In genomic region chr7:31118486-31118885, GRCm38 (mm10) we compare ENCODE assay signal across 15 mouse cellular contexts. TPM values are rescaled to one million over a fixed set of nuclear protein-coding genes. Genes with fewer than 3 reads are reported as not detected.
DNase-seq lines count a peak whose midpoint lies in the region; ATAC-seq and TF ChIP-seq lines count a peak whose summit lies in the region.
"Had no signal": no experiment of that assay in that cellular context is flagged by ENCODE, and none has a peak within 500 bp of the region (broad histone marks: within the 10 kb centered on the region; RNA-seq: fewer than 3 reads in every experiment).

No protein-coding gene starts in this region.

- H3K27me3 ChIP-seq in midbrain, embryonic 11.5 days (ENCODE audit: control insufficient read depth, insufficient read depth, low read length) = no peaks in the 10 kb centered on the region

- H3K4me3 ChIP-seq in layer of hippocampus, adult 2 months = no peak overlapping the region
- no peak overlapping the region for H3K4me3 ChIP-seq in midbrain, embryonic 11.5 days (ENCODE audit: low read depth, low read length)
- H3K4me3 ChIP-seq: forebrain, embryonic 12.5 days; hindbrain, embryonic 10.5 days; megakaryocyte, embryonic 14.5 days; myocyte had no signal

- peak; percentile 83 for DNase-seq in cerebellum, adult 11-12 months
- no peak for DNase-seq in layer of hippocampus, adult 2 months (ENCODE audit: low spot score in 2 of 2)
- DNase-seq in layer of hippocampus, adult 9-10 months (ENCODE audit: low spot score) = no peak
- peak; percentile 65 for DNase-seq in gastrocnemius, postnatal 10 days
- peak; percentile 63 for DNase-seq in heart, postnatal 4 days
- no peak for DNase-seq in midbrain, embryonic 11.5 days (ENCODE audit: low spot score, missing footprints)
- no peak for DNase-seq in layer of hippocampus, adult 18-20 months (ENCODE audit: low spot score in 2 of 2)
- DNase-seq: lung, adult 2 months; thymus, postnatal 14 days had no signal

- 83% methylated on average over 7 of the region's 7 CpGs for WGBS in midbrain, embryonic 11.5 days

- H3K36me3 ChIP-seq in midbrain, embryonic 11.5 days (ENCODE audit: control insufficient read depth, insufficient read depth, low read length) = no peaks in the 10 kb centered on the region
- H3K36me3 ChIP-seq: forebrain, embryonic 12.5 days; hindbrain, embryonic 10.5 days had no signal

- no peaks in the 10 kb centered on the region for H3K9me3 ChIP-seq in midbrain, embryonic 11.5 days (ENCODE audit: control insufficient read depth, low read length)
- H3K9me3 ChIP-seq: forebrain, embryonic 12.5 days; hindbrain, embryonic 10.5 days; megakaryocyte, embryonic 14.5 days had no signal

- no peak for TF ChIP-seq CTCF in layer of hippocampus, adult 2 months (conservative IDR thresholded peaks at IDR 0.05)

- no peak overlapping the region for H3K9ac ChIP-seq in midbrain, embryonic 11.5 days (ENCODE audit: low read length)
- H3K9ac ChIP-seq: forebrain, embryonic 12.5 days had no signal

- H3K4me1 ChIP-seq in midbrain, embryonic 11.5 days (ENCODE audit: control insufficient read depth, insufficient read depth, low read length) = 0 out of 2 replicates have a peak, but pooled peaks cover 4% of the 10 kb centered on the region
- H3K4me1 ChIP-seq: forebrain, embryonic 12.5 days had no signal

- H3K27ac ChIP-seq in layer of hippocampus, adult 2 months = peak overlapping the region; percentile 83
- no peak overlapping the region for H3K27ac ChIP-seq in midbrain, embryonic 11.5 days (ENCODE audit: low read depth, low read length)
- H3K27ac ChIP-seq: forebrain, embryonic 12.5 days; hindbrain, embryonic 10.5 days had no signal

- no peak for ATAC-seq in cerebellum, adult (ENCODE audit: insufficient number of reproducible peaks, low FRiP score, low TSS enrichment)
- ATAC-seq in midbrain, embryonic 11.5 days (ENCODE audit: low FRiP score) = no peak

- no peak overlapping the region for H3K4me2 ChIP-seq in midbrain, embryonic 11.5 days
- H3K4me2 ChIP-seq: forebrain, embryonic 12.5 days had no signal

RNA-seq across cellular contexts. Expression of gene Hpn, which starts 3.4 kb away (rescaled TPM):
- 1 to 10 TPM; 2.9 to 7.1 TPM for total RNA-seq in layer of hippocampus, adult 2 months (2021)
- 1 to 10 TPM; 6.8 to 7.8 TPM for total RNA-seq in gastrocnemius, postnatal 10 days (2021)
- 1 to 10 TPM; 2.2 to 2.6 TPM for total RNA-seq in heart, postnatal 4 days (2021)
- 0.44 and 1.2 TPM in 2 replicates for polyA plus RNA-seq in midbrain, embryonic 11.5 days (2014; fragmentation: Nextera tagmentation; extraction: Ambion mirVana)
- total RNA-seq in layer of hippocampus, adult 18-20 months (2021) = 1 to 10 TPM; 4.3 to 7.0 TPM
- polyA plus RNA-seq: myocyte had no signal

RNA-seq across cellular contexts. Expression of gene Scn1b, which starts 8.3 kb away (rescaled TPM):
- total RNA-seq in layer of hippocampus, adult 2 months (2021) = 100 to 1,000 TPM; 585 to 611 TPM
- 100 to 1,000 TPM; 303 to 352 TPM for total RNA-seq in gastrocnemius, postnatal 10 days (2021)
- total RNA-seq in heart, postnatal 4 days (2021) = 10 to 100 TPM in 1 of 2 experiments, 1 to 10 TPM in 1; 8.2 to 10.4 TPM
- 0.52 and 1.1 TPM in 2 replicates for polyA plus RNA-seq in midbrain, embryonic 11.5 days (2014; fragmentation: Nextera tagmentation; extraction: Ambion mirVana)
- total RNA-seq in layer of hippocampus, adult 18-20 months (2021) = 100 to 1,000 TPM; 669 to 714 TPM

RNA-seq across cellular contexts. Expression of gene Gramd1a, which starts 37.2 kb away (rescaled TPM):
- total RNA-seq in layer of hippocampus, adult 2 months (2021) = 100 to 1,000 TPM; 118 to 124 TPM
- total RNA-seq in gastrocnemius, postnatal 10 days (2021) = 10 to 100 TPM; 35.0 to 35.8 TPM
- 10 to 100 TPM; 32.9 to 36.0 TPM for total RNA-seq in heart, postnatal 4 days (2021)
- polyA plus RNA-seq in midbrain, embryonic 11.5 days (2014; fragmentation: Nextera tagmentation; extraction: Ambion mirVana) = 104 and 109 TPM in 2 replicates
- total RNA-seq in layer of hippocampus, adult 18-20 months (2021) = 100 to 1,000 TPM; 108 to 115 TPM

RNA-seq across cellular contexts. Expression of gene Fxyd3, which starts 42.0 kb away (rescaled TPM):
- total RNA-seq in layer of hippocampus, adult 2 months (2021) = 1 to 10 TPM in 1 of 2 experiments, not detected in 1; 1.7 TPM
- total RNA-seq in gastrocnemius, postnatal 10 days (2021) = 1 to 10 TPM; 2.9 TPM
- 1 to 10 TPM; 2.0 to 3.5 TPM for total RNA-seq in heart, postnatal 4 days (2021)
- 1.8 and 2.3 TPM in 2 replicates for polyA plus RNA-seq in midbrain, embryonic 11.5 days (2014; fragmentation: Nextera tagmentation; extraction: Ambion mirVana)
- under 1 TPM; 0.58 to 0.92 TPM for total RNA-seq in layer of hippocampus, adult 18-20 months (2021)
- total RNA-seq: left cerebral cortex, postnatal 36 days had no signal

RNA-seq across cellular contexts. Expression of gene Lgi4, which starts 59.3 kb away (rescaled TPM):
- total RNA-seq in layer of hippocampus, adult 2 months (2021) = 10 to 100 TPM; 37.9 to 41.9 TPM
- total RNA-seq in gastrocnemius, postnatal 10 days (2021) = 1 to 10 TPM; 8.4 to 9.9 TPM
- total RNA-seq in heart, postnatal 4 days (2021) = 1 to 10 TPM in 1 of 2 experiments, under 1 TPM in 1; 0.95 to 1.4 TPM
- polyA plus RNA-seq in midbrain, embryonic 11.5 days (2014; fragmentation: Nextera tagmentation; extraction: Ambion mirVana) = 0.58 and 0.85 TPM in 2 replicates
- total RNA-seq in layer of hippocampus, adult 18-20 months (2021) = 10 to 100 TPM; 37.9 to 40.4 TPM
- polyA plus RNA-seq: myocyte had no signal

Comparison
In these comparisons a context has a peak if more than half of its experiments do, and no peak if none do; other contexts are left out.
1. DNase-seq: peak in cerebellum, adult 11-12 months (single experiment), gastrocnemius, postnatal 10 days (single experiment) and heart, postnatal 4 days (single experiment); none in layer of hippocampus, adult 2 months (0 of 2), layer of hippocampus, adult 9-10 months (single experiment), midbrain, embryonic 11.5 days (single experiment) and layer of hippocampus, adult 18-20 months (0 of 2).
2. RNA of gene Scn1b, which starts 8.3 kb away (total RNA-seq): 669 to 714 TPM in layer of hippocampus, adult 18-20 months, 585 to 611 TPM in layer of hippocampus, adult 2 months and 303 to 352 TPM in gastrocnemius, postnatal 10 days; 8.2 to 10.4 TPM in heart, postnatal 4 days; every median in the first group is over 10 times any median in the second.